Mouse (Mus musculus) embryonic facial prominence, embryonic 12.5 days (tissue): ENCODE measurements around the gene Lpo. TPM values are rescaled to one million over a fixed set of nuclear protein-coding genes. Genes with fewer than 3 reads are reported as not detected.
A peak's percentile ranks its signal among the peaks of the same experiment; 100 is the strongest.
"Not testable (repeated sequence)": the region's sequence is repeated elsewhere in the genome, so short reads cannot be mapped to it uniquely, and the experiment has no call there.

Source experiments
- ATAC-seq: fragments of 200-750 bp; cut with Nextera tagmentation; 2 replicates; pipeline ENCODE4 v1.8.0; 2017; ENCODE audit not compliant: insufficient number of reproducible peaks, insufficient read depth, low FRiP score, low TSS enrichment
- H3K27ac ChIP-seq: fragments of 300-500 bp; sonication (generic); 2 replicates; pipeline ENCODE4 v1.5.1; 2016; ENCODE audit warnings: mild to moderate bottlenecking
- H3K27me3 ChIP-seq: fragments of 300-500 bp; sonication (generic); 2 replicates; pipeline ENCODE4 v1.6.1; 2016; ENCODE audit warnings: mild to moderate bottlenecking, moderate library complexity
- H3K36me3 ChIP-seq: fragments of 300-500 bp; sonication (generic); 2 replicates; pipeline ENCODE4 v1.6.1; 2016; ENCODE audit warnings: mild to moderate bottlenecking
- H3K4me1 ChIP-seq: fragments of 300-500 bp; sonication (generic); 2 replicates; pipeline ENCODE4 v1.6.1; 2016
- H3K4me2 ChIP-seq: fragments of 300-500 bp; sonication (generic); replicated peaks from 2 replicates; pipeline ENCODE4 v1.6.1; 2016; ENCODE audit warnings: mild to moderate bottlenecking, moderate library complexity
- H3K4me3 ChIP-seq: fragments of 300-500 bp; sonication (generic); 2 replicates; pipeline ENCODE4 v1.5.1; 2016; ENCODE audit warnings: mild to moderate bottlenecking
- H3K9ac ChIP-seq: fragments of 300-500 bp; sonication (generic); 2 replicates; pipeline ENCODE4 v1.6.1; 2016; ENCODE audit warnings: mild to moderate bottlenecking, moderate library complexity
- H3K9me3 ChIP-seq: fragments of 300-500 bp; sonication (generic); 2 replicates; pipeline ENCODE4 v1.6.1; 2016; ENCODE audit warnings: mild to moderate bottlenecking, moderate library complexity
- WGBS: fragments of 180-500 bp; shearing (Covaris S2); methylation state at CpG from one replicate; pipeline ENCODE4 v1.1.7; 2016; 5-methylcytosine and 5-hydroxymethylcytosine counted together
- polyA plus RNA-seq: library from polyadenylated mRNA; unstranded; fragments of >200 nt; fragmentation: Nextera tagmentation; extraction: Ambion mirVana; gene quantifications from 2 replicates; pipeline ENCODE4 v1.2.1, GENCODE M21; 2016

Gene Lpo
- 0.56 and 0.83 TPM in 2 replicates for polyA plus RNA-seq

GRCm38 (mm10) chr11:87828239-87828900, at the start of gene Lpo:
Lpo (minus strand) TSS chr11:87828289.
- Histone ChIP-seq H3K36me3 (no peaks in the 10 kb centered on the region), H3K4me1 (no peaks in the 10 kb centered on the region), H3K4me3 (no peak within 1 kb of the TSS), H3K4me2 (no peak within 1 kb of the TSS), H3K27me3 (0 out of 2 replicates have a peak, but pooled peaks cover 2% of the 10 kb centered on the region), H3K9ac (no peak within 1 kb of the TSS), H3K9me3 (no peaks in the 10 kb centered on the region), H3K27ac (no peak within 1 kb of the TSS)
- WGBS: 72% methylated on average over 10 of the region's 10 CpGs
- no peak for ATAC-seq

- Histone ChIP-seq H3K9me3 (no peaks in the 10 kb centered on the region), H3K27me3 (no peaks in the 10 kb centered on the region), H3K4me3 (no peak within 1 kb of the TSS), H3K4me2 (no peak within 1 kb of the TSS), H3K27ac (no peak within 1 kb of the TSS), H3K4me1 (no peaks in the 10 kb centered on the region), H3K36me3 (no peaks in the 10 kb centered on the region), H3K9ac (no peak within 1 kb of the TSS)
- 78% methylated on average over 6 of the region's 6 CpGs for WGBS
- ATAC-seq: no peak
Measured at GRCm38 (mm10) chr11:87875436-87875835, 47.3 kb upstream of the Lpo start, which contains the start of gene Epx. Epx (minus strand) TSS chr11:87875536.

- H3K36me3 ChIP-seq: no peaks in the 10 kb centered on the region
- no peak overlapping the region for H3K4me2 ChIP-seq
- ATAC-seq: no peak
- WGBS: 48% methylated on average over 8 of the region's 8 CpGs
- no peaks in the 10 kb centered on the region for H3K4me1 ChIP-seq
- H3K9ac ChIP-seq: no peak overlapping the region
- no peaks in the 10 kb centered on the region for H3K27me3 ChIP-seq
- H3K27ac ChIP-seq: no peak overlapping the region
- H3K9me3 ChIP-seq: no peaks in the 10 kb centered on the region
- H3K4me3 ChIP-seq: no peak overlapping the region
Measured at GRCm38 (mm10) chr11:87871766-87872165, 43.7 kb upstream of the Lpo start.

DNA sequence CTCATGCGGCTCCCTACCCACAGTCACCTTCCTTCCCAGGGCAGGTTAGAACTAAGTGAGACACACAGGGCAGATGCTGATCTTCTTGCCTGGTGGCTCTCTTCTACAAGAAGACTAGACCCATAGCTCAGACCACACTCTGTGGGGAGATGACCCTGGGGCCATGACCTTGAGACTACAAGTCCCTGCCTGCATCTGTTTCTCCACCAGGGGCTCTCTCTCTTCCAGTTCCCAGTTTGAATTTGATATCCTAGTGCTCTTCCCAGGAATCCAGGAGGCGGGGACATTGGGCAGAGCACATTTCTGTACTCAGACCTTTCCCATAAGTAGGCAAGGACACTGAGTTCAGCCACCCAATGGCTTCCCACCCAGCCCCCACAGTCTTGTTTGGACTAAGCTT, 42.0 kb upstream of the Lpo start:
- no peak overlapping the region for H3K9ac ChIP-seq
- H3K36me3 ChIP-seq: no peaks in the 10 kb centered on the region
- WGBS: 76% methylated on average over 2 of the region's 2 CpGs
- H3K27me3 ChIP-seq: no peaks in the 10 kb centered on the region
- H3K4me2 ChIP-seq: no peak overlapping the region
- no peak for ATAC-seq
- H3K27ac ChIP-seq: no peak overlapping the region
- H3K9me3 ChIP-seq: no peaks in the 10 kb centered on the region
- H3K4me1 ChIP-seq: no peaks in the 10 kb centered on the region
- H3K4me3 ChIP-seq: no peak overlapping the region

DNA sequence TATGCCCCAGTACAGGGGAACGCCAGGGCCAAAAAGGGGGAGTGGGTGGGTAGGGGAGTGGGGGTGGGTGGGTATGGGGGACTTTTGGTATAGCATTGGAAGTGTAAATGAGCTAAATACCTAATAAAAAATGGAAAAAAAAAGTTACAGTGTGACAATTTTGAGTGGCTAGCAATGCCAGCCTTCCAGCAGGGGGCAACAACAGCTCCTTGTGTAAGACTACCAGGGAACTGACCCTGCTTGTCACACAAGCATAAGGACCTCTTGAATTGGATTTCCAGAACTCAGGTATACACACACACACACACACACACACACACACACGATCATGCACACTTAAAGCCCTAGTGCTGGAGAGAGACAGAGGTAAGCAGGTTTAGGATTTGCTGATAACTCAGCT, 38.8 kb upstream of the Lpo start:
- not testable (repeated sequence) for H3K9ac ChIP-seq

GRCm38 (mm10) chr11:87862805-87863204, 34.7 kb upstream of the Lpo start:
- H3K4me3 ChIP-seq: no peak overlapping the region
- no peak overlapping the region for H3K4me2 ChIP-seq
- ATAC-seq: no peak
- no peak overlapping the region for H3K9ac ChIP-seq
- H3K9me3 ChIP-seq: no peaks in the 10 kb centered on the region
- peaks cover 34% of the 10 kb centered on the region for H3K36me3 ChIP-seq
- H3K27ac ChIP-seq: no peak overlapping the region
- WGBS: 90% methylated on average over 13 of the region's 13 CpGs
- no peaks in the 10 kb centered on the region for H3K27me3 ChIP-seq
- H3K4me1 ChIP-seq: no peaks in the 10 kb centered on the region

More for the DNA sequence above, 38.8 kb upstream of the Lpo start:
- not testable (repeated sequence) for H3K9me3 ChIP-seq, ATAC-seq, H3K4me2 ChIP-seq, H3K4me1 ChIP-seq, H3K4me3 ChIP-seq, H3K27ac ChIP-seq, H3K27me3 ChIP-seq
- 90% methylated on average over 1 of the region's 2 CpGs for WGBS
- peaks cover 18% of the 10 kb centered on the region for H3K36me3 ChIP-seq

GRCm38 (mm10) chr11:87860426-87860825, 32.3 kb upstream of the Lpo start:
- Histone ChIP-seq H3K4me3 (no peak overlapping the region), H3K4me1 (no peaks in the 10 kb centered on the region), H3K36me3 (peaks cover 46% of the 10 kb centered on the region), H3K27me3 (no peaks in the 10 kb centered on the region), H3K27ac (no peak overlapping the region), H3K9me3 (no peaks in the 10 kb centered on the region), H3K9ac (no peak overlapping the region), H3K4me2 (no peak overlapping the region)
- ATAC-seq: no peak
- 83% methylated on average over 9 of the region's 9 CpGs for WGBS

GRCm38 (mm10) chr11:87859273-87859672, 31.2 kb upstream of the Lpo start:
- 89% methylated on average over 11 of the region's 11 CpGs for WGBS
- peaks cover 46% of the 10 kb centered on the region for H3K36me3 ChIP-seq
- no peak overlapping the region for H3K4me3 ChIP-seq
- H3K9me3 ChIP-seq: no peaks in the 10 kb centered on the region
- no peak for ATAC-seq
- no peak overlapping the region for H3K9ac ChIP-seq
- H3K27ac ChIP-seq: no peak overlapping the region
- H3K27me3 ChIP-seq: no peaks in the 10 kb centered on the region
- no peaks in the 10 kb centered on the region for H3K4me1 ChIP-seq
- no peak overlapping the region for H3K4me2 ChIP-seq

- H3K4me1 ChIP-seq: peaks cover 5% of the 10 kb centered on the region; the same call in 1 of the 2 replicates
- H3K36me3 ChIP-seq: peaks cover 13% of the 10 kb centered on the region; the same call in 1 of the 2 replicates
- H3K27me3 ChIP-seq: no peaks in the 10 kb centered on the region
- ATAC-seq: no peak
- no peaks in the 10 kb centered on the region for H3K9me3 ChIP-seq
- no peak overlapping the region for H3K4me2 ChIP-seq
- H3K4me3 ChIP-seq: no peak overlapping the region
- no peak overlapping the region for H3K9ac ChIP-seq
- no peak overlapping the region for H3K27ac ChIP-seq
- WGBS: 89% methylated on average over 7 of the region's 7 CpGs
Measured at GRCm38 (mm10) chr11:87854550-87854949, 26.5 kb upstream of the Lpo start.

GRCm38 (mm10) chr11:87853597-87853954, 25.5 kb upstream of the Lpo start:
- no peak for ATAC-seq
- Histone ChIP-seq H3K27ac (peak overlapping the region; percentile 47), H3K4me1 (peaks cover 5% of the 10 kb centered on the region; the same call in 1 of the 2 replicates), H3K4me2 (peak overlapping the region; percentile 70), H3K27me3 (no peaks in the 10 kb centered on the region), H3K9ac (peak overlapping the region; percentile 52), H3K9me3 (no peaks in the 10 kb centered on the region), H3K36me3 (peaks cover 13% of the 10 kb centered on the region; the same call in 1 of the 2 replicates), H3K4me3 (peak overlapping the region; percentile 59)
- 39% methylated on average over 8 of the region's 8 CpGs for WGBS

DNA sequence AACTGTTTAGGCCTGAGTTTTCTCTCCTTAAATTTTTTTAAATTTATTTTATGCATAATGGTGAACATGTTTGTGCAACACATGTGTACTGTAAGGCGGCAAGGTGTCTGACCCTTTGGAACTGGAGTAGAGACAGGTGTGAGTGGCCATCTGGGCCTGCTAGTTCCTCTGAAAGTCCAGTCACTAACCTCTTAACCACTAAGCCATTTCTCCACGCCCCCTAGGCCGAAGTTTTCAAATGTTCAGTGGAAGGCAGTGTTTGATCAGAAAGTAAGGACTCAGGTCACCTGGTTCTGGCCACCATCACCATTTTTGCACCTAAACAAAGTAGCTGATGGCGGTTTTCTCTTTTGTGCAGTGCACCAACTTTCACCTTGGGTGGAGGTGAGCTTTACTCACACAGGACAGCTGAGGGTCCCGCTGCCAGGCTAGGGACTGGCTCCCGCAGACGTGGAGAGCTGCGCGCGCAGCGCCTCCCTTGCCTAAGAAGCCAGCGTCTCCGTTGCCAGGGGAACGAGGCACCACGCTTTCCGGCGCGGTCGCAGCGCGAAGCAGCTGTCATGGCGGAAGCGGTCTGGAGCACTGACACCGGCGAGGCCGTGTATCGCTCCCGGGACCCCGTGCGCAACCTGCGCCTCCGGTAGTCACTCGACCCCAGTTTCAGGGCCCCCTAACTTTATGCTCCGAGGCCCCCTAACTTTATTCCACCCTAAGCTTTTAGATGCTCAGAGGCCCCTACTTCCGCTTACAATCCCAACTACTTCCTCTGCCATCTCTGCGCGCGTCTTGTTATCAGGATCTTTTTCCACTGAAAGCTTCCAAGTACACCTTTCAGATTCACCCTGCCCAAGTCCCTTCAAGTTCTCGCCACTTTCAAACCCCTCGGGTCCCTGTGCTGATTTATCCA, 24.9 kb upstream of the Lpo start, which contains the start of gene Mks1:
Gene Mks1 (plus strand): TSS at position 526 of the 907 bp plus-strand sequence.
- WGBS: 5% methylated on average over 40 of the region's 40 CpGs
- H3K27me3 ChIP-seq: no peaks in the 10 kb centered on the region
- peak within 1 kb of the TSS; percentile 52 for H3K9ac ChIP-seq
- H3K4me2 ChIP-seq: peak within 1 kb of the TSS; percentile 70
- peak within 1 kb of the TSS; percentile 59 for H3K4me3 ChIP-seq
- no peaks in the 10 kb centered on the region for H3K9me3 ChIP-seq
- peaks cover 13% of the 10 kb centered on the region; the same call in 1 of the 2 replicates for H3K36me3 ChIP-seq
- ATAC-seq: peak; percentile 85
- H3K4me1 ChIP-seq: peaks cover 5% of the 10 kb centered on the region; the same call in 1 of the 2 replicates
- H3K27ac ChIP-seq: peak within 1 kb of the TSS; percentile 47
